Mouse (Mus musculus) heart, embryonic 13.5 days (tissue): Measurements from ENCODE around the gene Dnajb4. TPM values are rescaled to one million over a fixed set of nuclear protein-coding genes. Genes with fewer than 3 reads are reported as not detected.
A peak's percentile ranks its signal among the peaks of the same experiment; 100 is the strongest.

ENCODE experiments used
- ATAC-seq: fragments of 200-750 bp; cut with Nextera tagmentation; 2 replicates; pipeline ENCODE4 v1.8.0; 2017; ENCODE audit warnings: moderate TSS enrichment; ENCODE audit not compliant: insufficient number of reproducible peaks, low FRiP score, low TSS enrichment; ENCODE audit errors: extremely low read depth
- H3K27ac ChIP-seq: fragments of 300-500 bp; sonication (generic); replicated peaks from 2 replicates; pipeline ENCODE4 v1.5.1; 2015; ENCODE audit warnings: moderate library complexity, mild to moderate bottlenecking, inconsistent platforms
- H3K27me3 ChIP-seq: fragments of 300-500 bp; sonication (generic); replicated peaks from 2 replicates; pipeline ENCODE4 v1.6.1; 2015; ENCODE audit warnings: mild to moderate bottlenecking, inconsistent platforms
- H3K36me3 ChIP-seq: fragments of 300-500 bp; sonication (generic); 2 replicates; pipeline ENCODE4 v1.6.1; 2015; ENCODE audit warnings: mild to moderate bottlenecking, inconsistent platforms
- H3K4me1 ChIP-seq: fragments of 300-500 bp; sonication (generic); 2 replicates; pipeline ENCODE4 v1.6.1; 2015; ENCODE audit warnings: inconsistent platforms
- H3K4me2 ChIP-seq: fragments of 300-500 bp; sonication (generic); 2 replicates; pipeline ENCODE4 v1.6.1; 2015; ENCODE audit warnings: inconsistent platforms, mild to moderate bottlenecking, moderate library complexity
- H3K4me3 ChIP-seq: fragments of 300-500 bp; sonication (generic); 2 replicates; pipeline ENCODE4 v1.5.1; 2015; ENCODE audit warnings: moderate library complexity, mild to moderate bottlenecking, inconsistent platforms
- H3K9ac ChIP-seq: fragments of 300-500 bp; sonication (generic); 2 replicates; pipeline ENCODE4 v1.6.1; 2015; ENCODE audit warnings: inconsistent platforms, mild to moderate bottlenecking, moderate library complexity
- H3K9me3 ChIP-seq: fragments of 300-500 bp; sonication (generic); 2 replicates; pipeline ENCODE4 v1.6.1; 2016; ENCODE audit warnings: inconsistent platforms
- WGBS: fragments of 180-500 bp; shearing (Covaris S2); methylation state at CpG from one replicate; pipeline ENCODE4 v1.1.7; 2015; ENCODE audit warnings: mixed read lengths; 5-methylcytosine and 5-hydroxymethylcytosine counted together
- polyA plus RNA-seq: library from polyadenylated mRNA; unstranded; fragments of >200 nt; fragmentation: Nextera tagmentation; extraction: Ambion mirVana; gene quantifications from 2 replicates; pipeline ENCODE4 v1.2.1, GENCODE M21; 2015

Gene Dnajb4
- polyA plus RNA-seq, 1 experiment from 2014 or later, result 38.3 TPM

GRCm38 (mm10) chr3:152192238-152192931 is 17.7 kb downstream of the Dnajb4 start:
- no peak for ATAC-seq
- 17% methylated on average over 10 of the region's 11 CpGs for WGBS
- peak overlapping the region; percentile 82 for H3K4me2 ChIP-seq
- H3K4me3 ChIP-seq, result peak overlapping the region; percentile 81
- H3K27me3 ChIP-seq, result no peaks in the 10 kb centered on the region
- H3K27ac ChIP-seq, result peak overlapping the region; percentile 94
- H3K4me1 ChIP-seq, result peaks cover 40% of the 10 kb centered on the region
- H3K9ac ChIP-seq, result peak overlapping the region; percentile 87
- no peaks in the 10 kb centered on the region for H3K9me3 ChIP-seq
- H3K36me3 ChIP-seq, result no peaks in the 10 kb centered on the region

- whole genome bisulfite sequencing, result 5% methylated on average over 6 of the region's 6 CpGs
- Histone ChIP-seq H3K27me3 (no peaks in the 10 kb centered on the region), H3K36me3 (0 out of 2 replicates have a peak, but pooled peaks cover under 1% of the 10 kb centered on the region), H3K4me1 (peaks cover 44% of the 10 kb centered on the region), H3K4me3 (peak overlapping the region; percentile 81), H3K27ac (peak overlapping the region; percentile 94), H3K9me3 (no peaks in the 10 kb centered on the region), H3K9ac (peak overlapping the region; percentile 87), H3K4me2 (peak overlapping the region; percentile 82)
- peak; percentile 72 for ATAC-seq
Observed at GRCm38 (mm10) chr3:152191791-152192237, 18.3 kb downstream of the Dnajb4 start.

GRCm38 (mm10) chr3:152190679-152191477 is 19.2 kb downstream of the Dnajb4 start:
- Histone ChIP-seq H3K4me1 (peaks cover 54% of the 10 kb centered on the region), H3K9ac (peak overlapping the region; percentile 87), H3K4me2 (peak overlapping the region; percentile 82), H3K4me3 (peak overlapping the region; percentile 81), H3K9me3 (no peaks in the 10 kb centered on the region), H3K27me3 (no peaks in the 10 kb centered on the region), H3K36me3 (peaks cover 7% of the 10 kb centered on the region), H3K27ac (peak overlapping the region; percentile 51)
- WGBS, result 54% methylated on average over 9 of the region's 9 CpGs
- ATAC-seq, result no peak

GRCm38 (mm10) chr3:152189306-152189705 is 20.8 kb downstream of the Dnajb4 start:
- Histone ChIP-seq H3K9ac (peak overlapping the region; percentile 60), H3K4me2 (peak overlapping the region; percentile 82), H3K4me1 (peaks cover 63% of the 10 kb centered on the region), H3K9me3 (no peaks in the 10 kb centered on the region), H3K36me3 (peaks cover 23% of the 10 kb centered on the region), H3K27ac (peak overlapping the region; percentile 79), H3K27me3 (no peaks in the 10 kb centered on the region), H3K4me3 (peak overlapping the region; percentile 36)
- WGBS, result 19% methylated on average over 4 of the region's 4 CpGs
- ATAC-seq, result no peak

GRCm38 (mm10) chr3:152186106-152186505 is 24.0 kb downstream of the Dnajb4 start:
- Histone ChIP-seq H3K27me3 (no peaks in the 10 kb centered on the region), H3K36me3 (peaks cover 50% of the 10 kb centered on the region), H3K9me3 (no peaks in the 10 kb centered on the region), H3K9ac (no peak overlapping the region; the same call in 1 of the 2 replicates), H3K4me2 (peak overlapping the region; percentile 51), H3K4me1 (peaks cover 62% of the 10 kb centered on the region), H3K27ac (peak overlapping the region; percentile 73), H3K4me3 (peak overlapping the region; percentile 4; the same call in 1 of the 2 replicates)
- WGBS, result 35% methylated on average over 6 of the region's 6 CpGs
- no peak for ATAC-seq

- no peaks in the 10 kb centered on the region for H3K9me3 ChIP-seq
- H3K4me2 ChIP-seq, result no peak overlapping the region
- no peak overlapping the region for H3K4me3 ChIP-seq
- H3K9ac ChIP-seq, result no peak overlapping the region
- WGBS, result 84% methylated on average over 9 of the region's 9 CpGs
- peaks cover 38% of the 10 kb centered on the region for H3K4me1 ChIP-seq
- H3K27ac ChIP-seq, result no peak overlapping the region
- no peaks in the 10 kb centered on the region for H3K27me3 ChIP-seq
- no peak for ATAC-seq
- H3K36me3 ChIP-seq, result peaks cover 61% of the 10 kb centered on the region
Observed at GRCm38 (mm10) chr3:152183522-152183921, 26.6 kb downstream of the Dnajb4 start.

- Histone ChIP-seq H3K27ac (no peak overlapping the region), H3K9ac (no peak overlapping the region)
- no peak for ATAC-seq
Observed at GRCm38 (mm10) chr3:152180624-152181023, 29.5 kb downstream of the Dnajb4 start.

GRCm38 (mm10) chr3:152179285-152179684 is 30.8 kb downstream of the Dnajb4 start:
- Histone ChIP-seq H3K36me3 (peaks cover 38% of the 10 kb centered on the region), H3K9me3 (no peaks in the 10 kb centered on the region), H3K9ac (no peak overlapping the region), H3K27ac (no peak overlapping the region), H3K4me3 (no peak overlapping the region), H3K27me3 (no peaks in the 10 kb centered on the region), H3K4me1 (peaks cover 6% of the 10 kb centered on the region; the same call in 1 of the 2 replicates), H3K4me2 (no peak overlapping the region)
- 38% methylated on average over 1 of the region's 1 CpGs for WGBS
- no peak for ATAC-seq

More at GRCm38 (mm10) chr3:152180624-152181023, 29.5 kb downstream of the Dnajb4 start:
- WGBS, result 86% methylated on average over 4 of the region's 4 CpGs
- Histone ChIP-seq H3K36me3 (peaks cover 52% of the 10 kb centered on the region), H3K4me1 (peaks cover 10% of the 10 kb centered on the region), H3K9me3 (no peaks in the 10 kb centered on the region), H3K4me3 (no peak overlapping the region), H3K27me3 (no peaks in the 10 kb centered on the region), H3K4me2 (no peak overlapping the region)

- no peaks in the 10 kb centered on the region for H3K27me3 ChIP-seq
- 83% methylated on average over 4 of the region's 4 CpGs for WGBS
- no peak overlapping the region for H3K4me2 ChIP-seq
- H3K4me1 ChIP-seq, result peaks cover 6% of the 10 kb centered on the region; the same call in 1 of the 2 replicates
- no peak overlapping the region for H3K4me3 ChIP-seq
- H3K9me3 ChIP-seq, result no peaks in the 10 kb centered on the region
- no peak overlapping the region for H3K9ac ChIP-seq
- no peak overlapping the region for H3K27ac ChIP-seq
- peaks cover 35% of the 10 kb centered on the region for H3K36me3 ChIP-seq
- no peak for ATAC-seq
Observed at GRCm38 (mm10) chr3:152178816-152179215, 31.3 kb downstream of the Dnajb4 start.

GRCm38 (mm10) chr3:152172322-152172935 is 37.7 kb downstream of the Dnajb4 start:
- Histone ChIP-seq H3K27me3 (no peaks in the 10 kb centered on the region; the same call in 1 of the 2 replicates), H3K27ac (no peak overlapping the region), H3K9ac (no peak overlapping the region), H3K9me3 (no peaks in the 10 kb centered on the region), H3K4me1 (peaks cover 16% of the 10 kb centered on the region), H3K4me3 (no peak overlapping the region), H3K4me2 (no peak overlapping the region), H3K36me3 (no peaks in the 10 kb centered on the region)
- WGBS, result 62% methylated on average over 7 of the region's 7 CpGs
- no peak for ATAC-seq

- Histone ChIP-seq H3K4me1 (peaks cover 22% of the 10 kb centered on the region), H3K9ac (no peak overlapping the region), H3K4me3 (no peak overlapping the region), H3K9me3 (no peaks in the 10 kb centered on the region), H3K27ac (no peak overlapping the region), H3K27me3 (no peaks in the 10 kb centered on the region; the same call in 1 of the 2 replicates), H3K4me2 (no peak overlapping the region), H3K36me3 (no peaks in the 10 kb centered on the region)
- no peak for ATAC-seq
- WGBS, result 54% methylated on average over 7 of the region's 7 CpGs
Observed at GRCm38 (mm10) chr3:152171862-152172261, 38.2 kb downstream of the Dnajb4 start.
